Mouse (Mus musculus) testis, adult 2 months (tissue): ENCODE data around the gene Dact3. TPM values are rescaled to one million over a fixed set of nuclear protein-coding genes. Genes with fewer than 3 reads are reported as not detected.
A peak's percentile ranks its signal among the peaks of the same experiment; 100 is the strongest.

Experiments used
- H3K27ac ChIP-seq: fragments of 200-500 bp; 2 replicates; pipeline ENCODE4 v1.5.1; 2012; ENCODE audit warnings: low read depth, low read length; ENCODE audit not compliant: control insufficient read depth, insufficient read depth
- H3K27me3 ChIP-seq: fragments of 200-500 bp; 2 replicates; pipeline ENCODE4 v1.6.1; 2012; ENCODE audit warnings: mild to moderate bottlenecking, low read length, moderate library complexity; ENCODE audit not compliant: control insufficient read depth, insufficient read depth
- H3K36me3 ChIP-seq: fragments of 200-500 bp; 2 replicates; pipeline ENCODE4 v1.6.1; 2012; ENCODE audit warnings: mild to moderate bottlenecking, low read length; ENCODE audit not compliant: control insufficient read depth, insufficient read depth
- H3K4me1 ChIP-seq: fragments of 200-500 bp; 2 replicates; pipeline ENCODE4 v1.6.1; 2012; ENCODE audit warnings: low read length; ENCODE audit not compliant: control insufficient read depth, insufficient read depth
- H3K4me3 ChIP-seq: fragments of 200-500 bp; 2 replicates; pipeline ENCODE4 v1.5.1; 2012; ENCODE audit warnings: low read depth, mild to moderate bottlenecking, low read length, moderate library complexity, mixed read lengths; ENCODE audit not compliant: control insufficient read depth
- CTCF ChIP-seq: fragments of 200-500 bp; IDR thresholded peaks from 2 replicates; pipeline ENCODE4 v1.5.1; 2012; ENCODE audit warnings: low read depth, mild to moderate bottlenecking, inconsistent platforms, low read length, moderate library complexity; ENCODE audit not compliant: control insufficient read depth, insufficient read depth, insufficient replicate concordance
- POLR2A ChIP-seq: fragments of 200-500 bp; IDR thresholded peaks from 2 replicates; pipeline ENCODE4 v1.6.1; 2012; ENCODE audit warnings: low read depth, mild to moderate bottlenecking, inconsistent platforms, low read length, moderate library complexity; ENCODE audit not compliant: control insufficient read depth
- polyA plus RNA-seq: library from polyadenylated mRNA; depleted of rRNA; stranded (reverse); fragments of >200 nt; gene quantifications from 2 replicates; pipeline ENCODE4 v1.2.3, GENCODE M21; 2012; rRNA removed

The Dact3 gene
- polyA plus RNA-seq, 1 experiment = 30.7 TPM

DNA sequence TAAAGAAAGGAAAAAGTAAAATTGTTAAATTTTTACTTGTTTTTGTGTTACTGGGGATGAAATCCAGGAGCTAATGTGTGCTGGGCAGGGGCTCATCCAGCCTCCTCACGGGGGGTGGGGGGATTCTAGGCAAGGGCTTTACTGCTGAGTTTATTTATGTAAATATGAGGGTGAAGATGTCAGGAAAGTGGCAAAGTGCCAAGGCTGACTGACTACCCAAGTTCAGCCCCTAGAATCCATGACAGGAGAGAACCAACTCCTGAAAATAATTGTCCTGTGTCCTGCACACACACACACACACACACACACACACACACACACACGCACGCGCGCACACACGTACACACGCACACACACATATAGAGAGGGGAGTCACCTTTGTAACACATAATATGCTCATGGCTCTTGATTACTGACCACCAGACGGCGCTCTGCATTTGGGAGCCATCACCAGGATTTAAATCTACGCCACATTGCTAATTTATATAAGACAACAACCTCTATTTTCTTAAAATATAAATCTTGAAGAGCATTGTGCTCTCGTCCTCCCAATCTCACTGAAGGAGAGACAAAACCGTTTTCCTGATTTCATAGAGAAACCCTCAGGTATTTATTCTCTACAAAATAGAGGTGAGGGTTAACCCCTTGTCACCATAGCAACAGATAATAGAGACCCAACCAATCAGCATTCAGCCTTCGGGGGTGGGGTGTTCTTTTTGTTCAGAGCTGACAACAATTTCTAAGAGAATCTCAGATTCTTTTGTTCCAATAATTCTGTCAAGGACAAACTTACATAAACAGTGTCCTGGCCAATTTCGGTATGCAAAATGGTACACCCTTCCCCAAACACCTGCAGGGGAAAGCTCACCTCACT is 57.8 kb downstream of the Dact3 start:
- peaks cover 9% of the 10 kb centered on the region for H3K4me1 ChIP-seq
- TF ChIP-seq POLR2A (no peak), CTCF (0 out of 2 replicates have a peak, but pooled peaks have one; percentile 3)

More for the DNA sequence above, 57.8 kb downstream of the Dact3 start:
- no peaks in the 10 kb centered on the region for H3K36me3 ChIP-seq
- H3K27me3 ChIP-seq = no peaks in the 10 kb centered on the region
- no peak overlapping the region for H3K27ac ChIP-seq
- peak overlapping the region; percentile 77 for H3K4me3 ChIP-seq

Other genes starting within 250 kb of the Dact3 start
- 0.10 TPM in 1 of 2 replicates, not detected in the other for gene Ceacam15, start 199.6 kb upstream of the Dact3 start, polyA plus RNA-seq
- not detected in 2 replicates for gene Ceacam9, start 153.4 kb upstream of the Dact3 start, polyA plus RNA-seq
- 240 and 279 TPM in 2 replicates for gene Ap2s1, start 136.9 kb upstream of the Dact3 start, polyA plus RNA-seq
- gene Slc1a5, start 94.0 kb upstream of the Dact3 start, polyA plus RNA-seq = 15.2 and 17.8 TPM in 2 replicates
- gene Strn4, start 59.4 kb upstream of the Dact3 start, polyA plus RNA-seq = 130 and 147 TPM in 2 replicates
- gene Fkrp, start 58.6 kb upstream of the Dact3 start, polyA plus RNA-seq = 3.4 and 3.6 TPM in 2 replicates
- 2.8 and 4.5 TPM in 2 replicates for gene Prkd2, start 32.4 kb upstream of the Dact3 start, polyA plus RNA-seq
- gene Gng8, start 16.5 kb downstream of the Dact3 start, polyA plus RNA-seq = 9.5 and 10.3 TPM in 2 replicates
- 0.20 and 0.26 TPM in 2 replicates for gene Ptgir, start 31.2 kb downstream of the Dact3 start, polyA plus RNA-seq
- 433 and 509 TPM in 2 replicates for gene Calm3, start 48.8 kb downstream of the Dact3 start, polyA plus RNA-seq
- gene Pnmal2, start 69.4 kb downstream of the Dact3 start, polyA plus RNA-seq = 34.2 and 41.6 TPM in 2 replicates
- gene Pnmal1, start 84.4 kb downstream of the Dact3 start, polyA plus RNA-seq = 7.6 and 7.8 TPM in 2 replicates
- 1.8 and 2.4 TPM in 2 replicates for gene Gm42372, start 107.8 kb downstream of the Dact3 start, polyA plus RNA-seq
- gene Ccdc8, start 117.4 kb downstream of the Dact3 start, polyA plus RNA-seq = 1.6 TPM in 2 replicates
- gene Ppp5c, start 152.6 kb downstream of the Dact3 start, polyA plus RNA-seq = 80.7 and 84.7 TPM in 2 replicates
- gene Hif3a, start 187.1 kb downstream of the Dact3 start, polyA plus RNA-seq = 4.4 and 6.9 TPM in 2 replicates
- 0.16 and 0.19 TPM in 2 replicates for gene Psg16, start 198.7 kb downstream of the Dact3 start, polyA plus RNA-seq